Mouse (Mus musculus): ENCODE measurements around the gene Ica1.

- no peak for TF ChIP-seq CTCF (IDR thresholded peaks at IDR 0.05)
- no peak for TF ChIP-seq EP300 (IDR thresholded peaks at IDR 0.05; ENCODE audit: insufficient read depth, low read depth, low read length)
Observed at GRCm38 (mm10) chr6:8741659-8742058, 36.6 kb downstream of the Ica1 start.

Measured in heart, adult 2 months (tissue).